Mouse (Mus musculus) lung, postnatal 0 days (tissue): ENCODE data around the gene Fuz.

Experiments
- CTCF ChIP-seq: IDR thresholded peaks from 2 replicates; pipeline ENCODE4 v1.5.1; 2016; ENCODE audit warnings: antibody characterized with exemption, mild to moderate bottlenecking
- EP300 ChIP-seq: IDR thresholded peaks from 2 replicates; pipeline ENCODE4 v1.6.1; 2016; ENCODE audit warnings: antibody characterized with exemption, mild to moderate bottlenecking, control low read depth

GRCm38 (mm10) chr7:44883036-44883435 lies 12.8 kb upstream of the Fuz start:
- TF ChIP-seq CTCF (no peak), EP300 (no peak)
